In genomic region chr9:100642840-100643697, GRCm38 (mm10) we compare ENCODE assay signal across 8 mouse cellular contexts. TPM values are rescaled to one million over a fixed set of nuclear protein-coding genes. Genes with fewer than 3 reads are reported as not detected.
A peak's percentile ranks its signal among the peaks of the same experiment; 100 is the strongest.
DNase-seq lines count a peak whose midpoint lies in the region; ATAC-seq lines count a peak whose summit lies in the region.

No protein-coding gene starts in this region.

- H3K4me3 ChIP-seq in hindbrain, embryonic 12.5 days = peak overlapping the region; percentile 82

- peaks cover 21% of the 10 kb centered on the region for H3K4me1 ChIP-seq in hindbrain, embryonic 12.5 days

- H3K9ac ChIP-seq in hindbrain, embryonic 12.5 days = peak overlapping the region; percentile 95

- H3K36me3 ChIP-seq in hindbrain, embryonic 12.5 days = no peaks in the 10 kb centered on the region

- peak overlapping the region; percentile 57 for H3K4me2 ChIP-seq in hindbrain, embryonic 12.5 days (replicated peaks)

- peak; percentile 99 for ATAC-seq in hindbrain, embryonic 12.5 days (ENCODE audit: low FRiP score)

- no peaks in the 10 kb centered on the region for H3K9me3 ChIP-seq in hindbrain, embryonic 12.5 days (replicated peaks)

- DNase-seq in NIH3T3 (ENCODE audit: low read depth) = peak; percentile 99
- peak; percentile 100 for DNase-seq in cerebellum, postnatal 10 days
- peak; percentile 98 to 99 for DNase-seq in frontal cortex, postnatal 10 days (ENCODE audit: low spot score in 2 of 2)
- peak; percentile 99 to 100 for DNase-seq in layer of hippocampus, postnatal 14 days (ENCODE audit: low spot score in 2 of 2)
- DNase-seq in lung, postnatal 14 days = peak; percentile 100
- DNase-seq in retina, adult 2 months (ENCODE audit: low read depth, low spot score) = peak; percentile 97
- DNase-seq in thymus, postnatal 36 days = peak; percentile 99 to 100

- under 1% methylated on average over 92 of the region's 97 CpGs for WGBS in hindbrain, embryonic 12.5 days

- peak overlapping the region; percentile 99 for H3K27ac ChIP-seq in hindbrain, embryonic 12.5 days

- no peaks in the 10 kb centered on the region for H3K27me3 ChIP-seq in hindbrain, embryonic 12.5 days

RNA-seq across cellular contexts. Expression of gene Stag1, which starts 45.5 kb away (rescaled TPM):
- 58.1 and 60.0 TPM in 2 replicates for polyA plus RNA-seq in hindbrain, embryonic 12.5 days (2016; fragmentation: Nextera tagmentation; extraction: Ambion mirVana)
- total RNA-seq in layer of hippocampus, postnatal 14 days (2021) = 10 to 100 TPM; 39.0 to 40.6 TPM

Comparison
In these comparisons a context has a peak if more than half of its experiments do, and no peak if none do; other contexts are left out.
1. Peak in every context shown above with its lines: DNase-seq, ATAC-seq, H3K4me3 ChIP-seq and H3K27ac ChIP-seq.